Mouse (Mus musculus) MEL (cell line): ENCODE measurements around the gene Vgll4. TPM values are rescaled to one million over a fixed set of nuclear protein-coding genes. Genes with fewer than 3 reads are reported as not detected.

Source experiments
- DNase-seq: peaks from one replicate; pipeline ENCODE4 v3.0.0; 2011; ENCODE audit warnings: low read depth, low spot score
- H3K27ac ChIP-seq: 2 replicates; pipeline ENCODE4 v1.5.1; 2012; ENCODE audit warnings: low read depth, mild to moderate bottlenecking, control low read depth, low read length, moderate library complexity; ENCODE audit not compliant: control insufficient read depth
- H3K27me3 ChIP-seq, 2 experiments: fragments of 150-350 bp in 1 of 2; sonication (generic) in 1 of 2; 2 replicates each; pipeline ENCODE4 v1.6.1; 2012; ENCODE audit warnings: low read length in 2 of 2, mild to moderate bottlenecking in 2 of 2, improper control_type of control experiment in 1 of 2, moderate library complexity in 1 of 2; ENCODE audit not compliant: insufficient read depth in 2 of 2, control insufficient read depth in 1 of 2
- H3K36me3 ChIP-seq, 2 experiments: 2 replicates each; pipeline ENCODE4 v1.6.1; 2012 to 2014; ENCODE audit warnings: low read length in 2 of 2, improper control_type of control experiment in 1 of 2, inconsistent platforms in 1 of 2, mild to moderate bottlenecking in 1 of 2; ENCODE audit not compliant: insufficient read depth in 2 of 2, control insufficient read depth in 1 of 2
- H3K4me1 ChIP-seq, 2 experiments: fragments of 150-350 bp in 1 of 2; sonication (generic) in 1 of 2; 2 replicates each; pipeline ENCODE4 v1.6.1; 2012; ENCODE audit warnings: low read length in 2 of 2, improper control_type of control experiment in 1 of 2, mild to moderate bottlenecking in 1 of 2; ENCODE audit not compliant: insufficient read depth in 2 of 2, control insufficient read depth in 1 of 2
- H3K4me3 ChIP-seq, 2 experiments: fragments of 150-350 bp in 1 of 2; sonication (generic) in 1 of 2; 2 replicates each; pipeline ENCODE4 v1.5.1; 2012; ENCODE audit warnings: low read depth in 2 of 2, low read length in 2 of 2, mild to moderate bottlenecking in 2 of 2, moderate library complexity in 2 of 2, control low read depth in 1 of 2, improper control_type of control experiment in 1 of 2; ENCODE audit not compliant: control insufficient read depth in 1 of 2, insufficient read depth in 1 of 2
- H3K79me2 ChIP-seq: 2 replicates; pipeline ENCODE4 v1.6.1; 2012; ENCODE audit warnings: mild to moderate bottlenecking, low read length, moderate library complexity; ENCODE audit not compliant: control insufficient read depth, poor library complexity, insufficient read depth
- H3K9ac ChIP-seq: 2 replicates; pipeline ENCODE4 v1.6.1; 2012; ENCODE audit warnings: low read depth, mild to moderate bottlenecking, control low read depth, low read length, moderate library complexity; ENCODE audit not compliant: control insufficient read depth, poor library complexity, severe bottlenecking
- H3K9me3 ChIP-seq: fragments of 150-350 bp; sonication (generic); replicated peaks from 2 replicates; pipeline ENCODE4 v1.6.1; 2012; ENCODE audit warnings: mild to moderate bottlenecking, low read length, improper control_type of control experiment, moderate library complexity; ENCODE audit not compliant: insufficient read depth
- CTCF ChIP-seq, 3 experiments: IDR thresholded peaks in 2 of 3; conservative IDR thresholded peaks in 1 of 3; 2 replicates each; pipeline ENCODE4 v1.5.1; 2011 to 2012; ENCODE audit warnings: low read length in 3 of 3, low read depth in 2 of 3, mild to moderate bottlenecking in 2 of 3, improper control_type of control experiment in 1 of 3, inconsistent platforms in 1 of 3, mixed read lengths in 1 of 3, moderate library complexity in 1 of 3; ENCODE audit not compliant: control insufficient read depth in 1 of 3, insufficient read depth in 1 of 3, poor library complexity in 1 of 3, severe bottlenecking in 1 of 3
- EP300 ChIP-seq, 2 experiments: IDR thresholded peaks; 2 replicates each; pipeline ENCODE4 v1.6.1; 2011; ENCODE audit warnings: improper control_type of control experiment in 2 of 2, low read length in 2 of 2, low read depth in 1 of 2, mild to moderate bottlenecking in 1 of 2
- ETS1 ChIP-seq: IDR thresholded peaks from 2 replicates; pipeline ENCODE4 v1.6.1; 2012; ENCODE audit warnings: low read depth, mild to moderate bottlenecking, inconsistent platforms, low read length, improper control_type of control experiment, moderate library complexity
- GABPA ChIP-seq: IDR thresholded peaks from 2 replicates; pipeline ENCODE4 v1.6.1; 2012; ENCODE audit warnings: low read depth, mild to moderate bottlenecking, inconsistent platforms, low read length, improper control_type of control experiment, moderate library complexity
- JUND ChIP-seq: IDR thresholded peaks from 2 replicates; pipeline ENCODE4 v1.6.1; 2011; ENCODE audit warnings: low read depth, mild to moderate bottlenecking, improper control_type of control experiment, low read length
- MAFK ChIP-seq: IDR thresholded peaks from 2 replicates; pipeline ENCODE4 v1.6.1; 2011; ENCODE audit warnings: low read depth, mild to moderate bottlenecking, low read length, improper control_type of control experiment, borderline replicate concordance
- MAX ChIP-seq: IDR thresholded peaks from 2 replicates; pipeline ENCODE4 v1.6.1; 2011; ENCODE audit warnings: low read length, improper control_type of control experiment
- MYC ChIP-seq: IDR thresholded peaks from 2 replicates; pipeline ENCODE4 v1.6.1; 2011; ENCODE audit warnings: low read depth, mild to moderate bottlenecking, low read length, improper control_type of control experiment, moderate library complexity
- NELFE ChIP-seq: IDR thresholded peaks from 2 replicates; pipeline ENCODE4 v1.6.1; 2011; ENCODE audit warnings: low read depth, low read length, improper control_type of control experiment
- NRF1 ChIP-seq: IDR thresholded peaks from 2 replicates; pipeline ENCODE4 v1.6.1; 2014; ENCODE audit warnings: low read depth, mild to moderate bottlenecking, inconsistent platforms, low read length, improper control_type of control experiment, moderate library complexity; ENCODE audit not compliant: poor library complexity, insufficient read depth, severe bottlenecking
- TAL1 ChIP-seq: IDR thresholded peaks from 2 replicates; pipeline ENCODE4 v1.6.1; 2012; ENCODE audit warnings: mild to moderate bottlenecking, inconsistent platforms, low read length, moderate library complexity, mixed read lengths
- TBP ChIP-seq: IDR thresholded peaks from 2 replicates; pipeline ENCODE4 v1.8.0; 2011; ENCODE audit warnings: low read depth, low read length, improper control_type of control experiment
- polyA plus RNA-seq, 2 experiments: library from polyadenylated mRNA; stranded (reverse) in 1 of 2; unstranded in 1 of 2; fragments of >175 nt in 1 of 2; fragments of >200 nt in 1 of 2; gene quantifications; 2 replicates each; pipeline versions ENCODE4 v1.2.1 to v1.2.4; 2012; ENCODE audit warnings: low replicate concordance in 2 of 2, low read depth in 1 of 2; ENCODE audit not compliant: insufficient read length in 2 of 2, insufficient read depth in 1 of 2, missing spikeins in 1 of 2
- total RNA-seq: library from RNA; depleted of rRNA; stranded (reverse); fragments of 300-350 nt; gene quantifications from 2 replicates; pipeline ENCODE4 v1.2.3, GENCODE M21; 2012

Vgll4 gene
- total and polyA plus RNA-seq, 3 experiments = 18.1 to 21.5 TPM; not detected in 1

GRCm38 (mm10) chr6:114991909-114992308 lies 22.1 kb upstream of the Vgll4 start:
- peaks cover 2 to 9% of the 10 kb centered on the region in 2 experiments; a peak in 3 of 4 replicates for H3K4me1 ChIP-seq
- no peak overlapping the region for H3K4me3 ChIP-seq
- no peaks in the 10 kb centered on the region for H3K79me2 ChIP-seq
- no peak overlapping the region for H3K9ac ChIP-seq
- peaks cover 0 to 8% of the 10 kb centered on the region in 2 experiments; a peak in 2 of 4 replicates for H3K36me3 ChIP-seq
- no peak overlapping the region for H3K27ac ChIP-seq
- no peaks in the 10 kb centered on the region for H3K9me3 ChIP-seq
- no peak for DNase-seq
- H3K27me3 ChIP-seq = no peaks in the 10 kb centered on the region
- TF ChIP-seq MAFK = no peak

- Histone ChIP-seq H3K36me3 (peaks cover 0 to 8% of the 10 kb centered on the region in 2 experiments; a peak in 2 of 4 replicates), H3K9me3 (no peaks in the 10 kb centered on the region), H3K4me3 (0 out of 4 replicates have a peak overlapping the region, but pooled peaks of 1 of the 2 experiments have one; percentile 29), H3K79me2 (no peaks in the 10 kb centered on the region), H3K27ac (no peak overlapping the region), H3K27me3 (no peaks in the 10 kb centered on the region), H3K9ac (no peak overlapping the region), H3K4me1 (peaks cover 2 to 9% of the 10 kb centered on the region in 2 experiments; a peak in 3 of 4 replicates)
- DNase-seq = peak; percentile 82
- peak; percentile 48 for TF ChIP-seq ETS1
- TF ChIP-seq EP300 (IDR thresholded peaks at IDR 0.05; ENCODE audit: low read depth in 1 of 2, low read length in 2 of 2) = no peak; a peak in 1 of 4 replicates
- TF ChIP-seq TAL1 = no peak
- TF ChIP-seq MAX = 0 out of 2 replicates have a peak, but pooled peaks have one; percentile 21
- TF ChIP-seq MYC = no peak
- TF ChIP-seq JUND = no peak
- TF ChIP-seq TBP = 0 out of 2 replicates have a peak, but pooled peaks have one; percentile 13
Measured at GRCm38 (mm10) chr6:114988619-114988980, 18.8 kb upstream of the Vgll4 start.

- Histone ChIP-seq H3K79me2 (no peaks in the 10 kb centered on the region), H3K36me3 (peaks cover 0 to 8% of the 10 kb centered on the region in 2 experiments; a peak in 2 of 4 replicates), H3K4me1 (peaks cover 2 to 9% of the 10 kb centered on the region in 2 experiments; a peak in 3 of 4 replicates), H3K9me3 (no peaks in the 10 kb centered on the region), H3K4me3 (0 out of 4 replicates have a peak overlapping the region, but pooled peaks of 1 of the 2 experiments have one; percentile 29), H3K9ac (no peak overlapping the region), H3K27ac (no peak overlapping the region), H3K27me3 (no peaks in the 10 kb centered on the region)
- DNase-seq = peak; percentile 20
- TF ChIP-seq GABPA = no peak
- TF ChIP-seq NRF1 = no peak
- no peak for TF ChIP-seq CTCF (IDR thresholded peaks at IDR 0.05 in 2 of 3, conservative IDR thresholded peaks at IDR 0.05 in 1 of 3; ENCODE audit: control insufficient read depth in 1 of 3, insufficient read depth in 1 of 3, low read depth in 2 of 3, low read length in 3 of 3, poor library complexity in 1 of 3, severe bottlenecking in 1 of 3)
- TF ChIP-seq MAX = no peak
- TF ChIP-seq NELFE = no peak
Measured at GRCm38 (mm10) chr6:114987966-114988618, 18.3 kb upstream of the Vgll4 start.
